Mouse (Mus musculus) midbrain, embryonic 10.5 days (tissue): Measurements from ENCODE around the gene BC037034. TPM values are rescaled to one million over a fixed set of nuclear protein-coding genes. Genes with fewer than 3 reads are reported as not detected.

Experiments used
- DNase-seq: peaks from one replicate; pipeline ENCODE4 v3.0.0-alpha.2; 2017; ENCODE audit warnings: low spot score
- H3K27ac ChIP-seq: fragments of 300-500 bp; sonication (generic); replicated peaks from 2 replicates; pipeline ENCODE4 v1.5.1; 2016; ENCODE audit warnings: mild to moderate bottlenecking
- H3K27me3 ChIP-seq: fragments of 300-500 bp; sonication (generic); 2 replicates; pipeline ENCODE4 v1.6.1; 2016; ENCODE audit warnings: low read depth, mild to moderate bottlenecking; ENCODE audit not compliant: poor library complexity, severe bottlenecking
- H3K36me3 ChIP-seq: fragments of 300-500 bp; sonication (generic); 2 replicates; pipeline ENCODE4 v1.6.1; 2016; ENCODE audit warnings: mild to moderate bottlenecking, moderate library complexity
- H3K4me1 ChIP-seq: fragments of 300-500 bp; sonication (generic); 2 replicates; pipeline ENCODE4 v1.6.1; 2016
- H3K4me3 ChIP-seq: fragments of 300-500 bp; sonication (generic); 2 replicates; pipeline ENCODE4 v1.5.1; 2016; ENCODE audit warnings: mild to moderate bottlenecking, moderate library complexity
- H3K9me3 ChIP-seq: fragments of 300-500 bp; sonication (generic); replicated peaks from 2 replicates; pipeline ENCODE4 v1.6.1; 2016; ENCODE audit warnings: mild to moderate bottlenecking
- whole genome bisulfite sequencing: fragments of 180-500 bp; shearing (Covaris S2); methylation state at CpG from one replicate; pipeline ENCODE4 v1.1.7; 2016; 5-methylcytosine and 5-hydroxymethylcytosine counted together
- polyA plus RNA-seq: library from polyadenylated mRNA; unstranded; fragments of >200 nt; fragmentation: Nextera tagmentation; extraction: Ambion mirVana; gene quantifications from 2 replicates; pipeline ENCODE4 v1.2.1, GENCODE M21; 2016

The BC037034 gene
- polyA plus RNA-seq = 6.9 and 7.3 TPM in 2 replicates

- Histone ChIP-seq H3K36me3 (peaks cover 63% of the 10 kb centered on the region), H3K9me3 (no peaks in the 10 kb centered on the region), H3K4me3 (peak within 1 kb of the TSS; percentile 99), H3K27me3 (no peaks in the 10 kb centered on the region), H3K27ac (peak within 1 kb of the TSS; percentile 92), H3K4me1 (peaks cover 31% of the 10 kb centered on the region)
- under 1% methylated on average over 70 of the region's 71 CpGs for WGBS
- DNase-seq = peak; percentile 89
Measured at GRCm38 (mm10) chr5:138263260-138264206, at the start of gene BC037034. Gene BC037034 (minus strand): TSS chr5:138264033.

GRCm38 (mm10) chr5:138312795-138313194, 49.0 kb upstream of the BC037034 start:
- Histone ChIP-seq H3K4me3 (no peak overlapping the region), H3K27me3 (no peaks in the 10 kb centered on the region), H3K4me1 (no peaks in the 10 kb centered on the region), H3K9me3 (no peaks in the 10 kb centered on the region), H3K27ac (no peak overlapping the region), H3K36me3 (no peaks in the 10 kb centered on the region)
- no peak for DNase-seq
- 85% methylated on average over 3 of the region's 3 CpGs for WGBS

GRCm38 (mm10) chr5:138299613-138300012, 35.8 kb upstream of the BC037034 start:
- H3K27ac ChIP-seq = no peak overlapping the region
- no peak overlapping the region for H3K4me3 ChIP-seq
- DNase-seq = no peak
- 93% methylated on average over 2 of the region's 2 CpGs for WGBS
- H3K27me3 ChIP-seq = no peaks in the 10 kb centered on the region
- no peaks in the 10 kb centered on the region for H3K36me3 ChIP-seq
- no peaks in the 10 kb centered on the region for H3K4me1 ChIP-seq
- no peaks in the 10 kb centered on the region for H3K9me3 ChIP-seq

GRCm38 (mm10) chr5:138294158-138294557, 30.3 kb upstream of the BC037034 start:
- Histone ChIP-seq H3K36me3 (no peaks in the 10 kb centered on the region), H3K4me1 (no peaks in the 10 kb centered on the region), H3K9me3 (no peaks in the 10 kb centered on the region), H3K4me3 (no peak overlapping the region), H3K27ac (no peak overlapping the region), H3K27me3 (no peaks in the 10 kb centered on the region)
- no peak for DNase-seq

GRCm38 (mm10) chr5:138291638-138292037, 27.8 kb upstream of the BC037034 start:
- Histone ChIP-seq H3K36me3 (no peaks in the 10 kb centered on the region), H3K27me3 (no peaks in the 10 kb centered on the region), H3K27ac (no peak overlapping the region), H3K4me1 (no peaks in the 10 kb centered on the region), H3K9me3 (no peaks in the 10 kb centered on the region), H3K4me3 (no peak overlapping the region)
- no peak for DNase-seq
- 86% methylated on average over 1 of the region's 1 CpGs for WGBS

- H3K27ac ChIP-seq = no peak overlapping the region
- DNase-seq = no peak
- no peaks in the 10 kb centered on the region for H3K27me3 ChIP-seq
- WGBS = 76% methylated on average over 3 of the region's 3 CpGs
- no peak overlapping the region for H3K4me3 ChIP-seq
- no peaks in the 10 kb centered on the region for H3K4me1 ChIP-seq
- H3K9me3 ChIP-seq = no peaks in the 10 kb centered on the region
- no peaks in the 10 kb centered on the region for H3K36me3 ChIP-seq
Measured at GRCm38 (mm10) chr5:138287861-138288260, 24.0 kb upstream of the BC037034 start.

DNA sequence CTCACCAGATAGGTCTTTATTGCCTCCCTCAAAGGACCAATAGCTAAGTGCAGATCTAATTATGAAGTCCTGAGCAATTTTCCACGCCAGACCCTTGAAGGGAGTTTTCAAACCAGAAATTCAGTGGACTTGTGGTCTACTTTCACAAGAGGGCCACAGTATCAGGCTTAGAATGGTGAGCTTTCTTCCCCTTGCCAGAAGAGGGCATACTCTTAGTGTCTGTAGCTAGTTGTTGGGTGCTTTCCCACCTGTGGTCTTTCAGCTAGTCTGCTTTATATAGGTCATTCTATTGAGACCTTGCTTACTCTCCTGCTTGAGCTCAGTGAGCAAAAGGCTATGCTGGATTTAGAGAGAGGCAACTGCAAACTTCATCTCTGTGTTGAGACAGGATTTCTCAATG, 19.7 kb upstream of the BC037034 start:
- Histone ChIP-seq H3K27me3 (peaks cover 15% of the 10 kb centered on the region), H3K4me3 (no peak overlapping the region), H3K4me1 (peaks cover 7% of the 10 kb centered on the region), H3K27ac (no peak overlapping the region), H3K36me3 (peaks cover 2% of the 10 kb centered on the region; the same call in 1 of the 2 replicates), H3K9me3 (peaks cover 8% of the 10 kb centered on the region; the same call in 1 of the 2 replicates)
- WGBS = 78% methylated on average over 1 of the region's 1 CpGs
- DNase-seq = no peak

DNA sequence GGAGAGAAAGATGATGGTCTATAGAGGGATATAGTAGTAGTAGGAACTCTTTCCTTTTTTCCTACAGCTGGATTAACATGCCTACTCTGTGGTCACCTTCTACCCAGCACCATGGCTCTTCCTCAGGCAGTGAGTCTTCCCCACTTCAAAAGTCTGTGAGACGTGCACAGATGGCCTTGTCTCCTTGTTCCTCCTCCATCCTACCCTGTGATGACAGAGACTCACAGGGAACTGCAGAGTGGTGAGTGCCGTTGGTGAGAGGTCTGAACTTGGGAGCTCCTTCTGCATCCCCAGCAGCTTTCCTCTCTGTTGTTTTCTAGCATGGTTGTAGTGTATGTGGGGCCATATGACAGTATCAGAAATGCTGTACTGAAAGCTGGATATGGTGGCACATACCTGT, 18.0 kb upstream of the BC037034 start:
- Histone ChIP-seq H3K36me3 (peaks cover 19% of the 10 kb centered on the region), H3K27me3 (peaks cover 21% of the 10 kb centered on the region), H3K9me3 (peaks cover 8% of the 10 kb centered on the region; the same call in 1 of the 2 replicates), H3K27ac (no peak overlapping the region), H3K4me1 (peaks cover 24% of the 10 kb centered on the region), H3K4me3 (no peak overlapping the region)
- no peak for DNase-seq
- 86% methylated on average over 2 of the region's 2 CpGs for WGBS

- peaks cover 34% of the 10 kb centered on the region for H3K4me1 ChIP-seq
- DNase-seq = no peak
- 90% methylated on average over 15 of the region's 15 CpGs for WGBS
Measured at GRCm38 (mm10) chr5:138280829-138281228, 17.0 kb upstream of the BC037034 start.

GRCm38 (mm10) chr5:138280425-138280768, 16.6 kb upstream of the BC037034 start:
- Histone ChIP-seq H3K4me3 (peak overlapping the region; percentile 66), H3K27me3 (peaks cover 26% of the 10 kb centered on the region), H3K4me1 (peaks cover 38% of the 10 kb centered on the region), H3K9me3 (peaks cover 8% of the 10 kb centered on the region; the same call in 1 of the 2 replicates), H3K27ac (peak overlapping the region; percentile 93; the same call in 1 of the 2 replicates), H3K36me3 (peaks cover 33% of the 10 kb centered on the region)
- DNase-seq = no peak
- WGBS = 26% methylated on average over 26 of the region's 26 CpGs

More at GRCm38 (mm10) chr5:138280829-138281228, 17.0 kb upstream of the BC037034 start:
- H3K9me3 ChIP-seq = peaks cover 8% of the 10 kb centered on the region; the same call in 1 of the 2 replicates
- H3K27ac ChIP-seq = no peak overlapping the region
- H3K4me3 ChIP-seq = no peak overlapping the region
- peaks cover 26% of the 10 kb centered on the region for H3K27me3 ChIP-seq
- peaks cover 29% of the 10 kb centered on the region for H3K36me3 ChIP-seq

DNA sequence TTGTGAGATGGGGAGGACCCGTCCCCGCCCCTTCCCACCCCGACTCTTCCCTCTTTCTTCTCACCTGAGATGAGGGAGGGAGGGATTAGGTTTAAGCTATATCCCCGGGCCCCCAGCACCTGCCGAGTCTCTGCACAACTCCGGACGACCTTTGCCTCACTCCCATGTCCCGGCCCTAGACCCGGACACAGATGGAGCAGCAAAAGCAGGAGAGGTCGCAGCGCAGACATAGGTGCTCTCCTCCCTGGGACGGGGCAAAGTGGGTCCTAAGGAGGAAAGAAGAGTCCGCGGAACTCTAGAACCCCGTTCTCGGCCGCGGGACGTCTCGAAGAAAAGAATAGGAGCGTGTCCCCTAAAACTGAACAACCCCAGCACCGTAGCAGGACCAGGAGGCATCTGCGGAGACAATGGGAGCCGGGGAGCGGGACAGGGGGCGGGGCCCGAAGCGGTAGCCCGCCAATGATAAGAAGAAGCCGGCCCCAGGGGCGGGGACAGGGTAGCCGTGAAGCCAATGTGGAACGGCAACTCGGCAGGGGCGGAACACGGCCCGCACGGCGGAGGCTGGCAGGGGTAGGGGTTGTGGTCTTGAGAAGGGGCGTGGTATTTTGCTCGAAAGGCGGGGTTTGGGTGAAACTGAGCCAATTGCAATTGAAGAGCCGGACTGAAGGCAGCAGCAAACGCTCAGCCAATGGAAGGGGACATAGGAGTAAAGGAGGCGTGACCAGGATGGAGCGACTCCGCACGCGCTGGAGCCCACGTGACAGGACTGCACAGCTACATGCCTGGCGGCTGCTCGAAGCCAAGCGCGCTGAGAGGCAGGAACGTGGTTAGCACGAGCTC, 16.0 kb upstream of the BC037034 start, which contains the start of the genes Gm43720, Gpc2 and Stag3:
Gene Gm43720 (minus strand): TSS at position 374 of the 840 bp plus-strand sequence.
Gene Gpc2 (minus strand): TSS at position 421 of the 840 bp plus-strand sequence.
Gene Stag3 (plus strand): TSS at position 656 of the 840 bp plus-strand sequence.
- Histone ChIP-seq H3K36me3 (peaks cover 39% of the 10 kb centered on the region), H3K27me3 (peaks cover 26% of the 10 kb centered on the region), H3K9me3 (peaks cover 8% of the 10 kb centered on the region; the same call in 1 of the 2 replicates), H3K4me3 (peak within 1 kb of the TSS; percentile 66), H3K27ac (peak within 1 kb of the TSS; percentile 93), H3K4me1 (peaks cover 44% of the 10 kb centered on the region)
- under 1% methylated on average over 56 of the region's 56 CpGs for WGBS
- DNase-seq = peak; percentile 99

DNA sequence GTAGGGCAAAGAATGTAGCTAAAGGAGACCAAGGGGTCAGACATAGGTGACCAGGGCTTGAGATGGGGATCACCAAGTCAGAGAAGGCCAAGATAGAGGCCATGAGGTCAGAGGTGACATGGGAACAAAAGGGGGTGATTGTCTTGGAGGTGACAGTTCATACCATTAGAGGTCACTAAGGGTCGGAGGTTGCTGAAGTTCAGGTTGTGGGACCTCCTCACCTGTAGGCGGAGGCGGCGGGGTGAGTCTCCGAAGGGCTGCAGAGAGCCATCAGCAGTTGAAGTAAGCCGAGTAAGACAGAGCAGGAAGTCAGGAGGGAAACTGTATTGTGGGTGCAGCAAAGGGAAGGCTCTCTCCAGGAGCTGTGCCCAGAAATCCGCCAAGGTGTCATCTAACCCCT, 14.2 kb upstream of the BC037034 start:
- Histone ChIP-seq H3K4me3 (peak overlapping the region; percentile 66; the same call in 1 of the 2 replicates), H3K27ac (no peak overlapping the region), H3K4me1 (peaks cover 62% of the 10 kb centered on the region), H3K36me3 (peaks cover 47% of the 10 kb centered on the region), H3K9me3 (peaks cover 8% of the 10 kb centered on the region; the same call in 1 of the 2 replicates), H3K27me3 (peaks cover 26% of the 10 kb centered on the region)
- DNase-seq = no peak
- WGBS = 89% methylated on average over 7 of the region's 7 CpGs
